Mouse (Mus musculus) lung, adult 2 months (tissue): ENCODE results near the gene C1galt1c1. TPM values are rescaled to one million over a fixed set of nuclear protein-coding genes. Genes with fewer than 3 reads are reported as not detected.

Source experiments
- DNase-seq: peaks from one replicate; pipeline ENCODE4 v3.0.0; 2022
- H3K4me1 ChIP-seq: fragments of 200-500 bp; 2 replicates; pipeline ENCODE4 v1.6.1; 2011; ENCODE audit warnings: low read length; ENCODE audit not compliant: control insufficient read depth, insufficient read depth
- H3K4me3 ChIP-seq: fragments of 200-500 bp; replicated peaks from 2 replicates; pipeline ENCODE3; 2011; ENCODE audit warnings: low read depth, mild to moderate bottlenecking, control low read depth, low read length; ENCODE audit errors: extremely low read depth
- CTCF ChIP-seq: fragments of 200-500 bp; IDR thresholded peaks from 2 replicates; pipeline ENCODE4 v1.5.1; 2011; ENCODE audit warnings: mild to moderate bottlenecking, low read length, control low read depth; ENCODE audit not compliant: insufficient read depth
- POLR2A ChIP-seq: fragments of 200-500 bp; IDR thresholded peaks from 2 replicates; pipeline ENCODE4 v1.6.1; 2011; ENCODE audit warnings: low read depth, mild to moderate bottlenecking, control low read depth, low read length, borderline replicate concordance; ENCODE audit errors: extremely low read depth
- WGBS: fragments of 180-500 bp; shearing (Covaris S2); methylation state at CpG from one replicate; pipeline ENCODE4 v1.1.7; 2018; 5-methylcytosine and 5-hydroxymethylcytosine counted together
- polyA plus RNA-seq: library from polyadenylated mRNA; depleted of rRNA; stranded (reverse); fragments of >200 nt; gene quantifications from 2 replicates; pipeline ENCODE4 v1.2.3, GENCODE M21; 2012; rRNA removed

The C1galt1c1 gene
- polyA plus RNA-seq, 1 experiment, result 14.2 TPM

DNA sequence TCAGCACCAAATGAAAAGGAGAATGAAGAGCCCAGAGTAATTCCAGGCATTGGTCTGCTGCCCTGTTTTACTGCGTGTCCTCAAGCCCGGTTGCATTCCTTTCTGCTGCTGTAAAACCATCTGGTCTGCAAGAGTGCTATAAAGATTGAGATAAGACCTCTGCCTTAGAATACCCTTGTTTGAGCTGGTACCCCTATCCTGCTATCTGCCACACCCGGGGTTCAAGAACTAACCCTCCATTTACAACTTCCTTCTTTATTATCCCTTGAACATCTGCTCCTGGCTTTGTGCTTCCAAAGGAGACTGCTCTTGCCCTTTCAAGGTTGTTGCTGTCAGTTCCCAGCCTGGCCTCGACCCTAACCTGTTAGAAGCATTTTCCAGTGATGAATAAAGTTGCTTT, 6.5 kb upstream of the C1galt1c1 start:
- DNase-seq, result no peak
- Histone ChIP-seq H3K4me3 (no peak overlapping the region), H3K4me1 (no peaks in the 10 kb centered on the region)
- WGBS, result 50% methylated on average over 4 of the region's 4 CpGs
- TF ChIP-seq CTCF, result no peak
- no peak for TF ChIP-seq POLR2A

DNA sequence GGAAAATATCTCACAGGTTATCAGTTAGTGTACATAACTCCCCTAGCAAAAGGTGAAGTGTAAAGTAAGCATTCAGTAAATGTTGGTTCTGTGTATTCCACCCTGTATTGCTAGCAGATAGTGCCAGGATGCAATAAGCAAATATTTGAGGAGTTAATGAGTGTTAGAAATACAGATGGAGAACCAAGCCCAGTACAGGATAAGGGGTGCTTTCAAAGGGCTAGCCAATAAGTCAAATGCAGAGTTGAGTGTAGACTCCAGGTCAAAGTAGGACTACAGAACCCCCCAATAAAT, 698 bp upstream of the C1galt1c1 start:
- peak overlapping the region; percentile 76 for H3K4me3 ChIP-seq
- H3K4me1 ChIP-seq, result peaks cover 3% of the 10 kb centered on the region; the same call in 1 of the 2 replicates
- DNase-seq, result no peak
- TF ChIP-seq POLR2A, result no peak

GRCm38 (mm10) chrX:38600995-38601369, 33.9 kb downstream of the C1galt1c1 start:
- no peaks in the 10 kb centered on the region for H3K4me1 ChIP-seq
- WGBS, result 21% methylated on average over 3 of the region's 3 CpGs
- peak overlapping the region; percentile 84 for H3K4me3 ChIP-seq
- TF ChIP-seq CTCF (no peak), POLR2A (no peak)
- peak; percentile 6 for DNase-seq

DNA sequence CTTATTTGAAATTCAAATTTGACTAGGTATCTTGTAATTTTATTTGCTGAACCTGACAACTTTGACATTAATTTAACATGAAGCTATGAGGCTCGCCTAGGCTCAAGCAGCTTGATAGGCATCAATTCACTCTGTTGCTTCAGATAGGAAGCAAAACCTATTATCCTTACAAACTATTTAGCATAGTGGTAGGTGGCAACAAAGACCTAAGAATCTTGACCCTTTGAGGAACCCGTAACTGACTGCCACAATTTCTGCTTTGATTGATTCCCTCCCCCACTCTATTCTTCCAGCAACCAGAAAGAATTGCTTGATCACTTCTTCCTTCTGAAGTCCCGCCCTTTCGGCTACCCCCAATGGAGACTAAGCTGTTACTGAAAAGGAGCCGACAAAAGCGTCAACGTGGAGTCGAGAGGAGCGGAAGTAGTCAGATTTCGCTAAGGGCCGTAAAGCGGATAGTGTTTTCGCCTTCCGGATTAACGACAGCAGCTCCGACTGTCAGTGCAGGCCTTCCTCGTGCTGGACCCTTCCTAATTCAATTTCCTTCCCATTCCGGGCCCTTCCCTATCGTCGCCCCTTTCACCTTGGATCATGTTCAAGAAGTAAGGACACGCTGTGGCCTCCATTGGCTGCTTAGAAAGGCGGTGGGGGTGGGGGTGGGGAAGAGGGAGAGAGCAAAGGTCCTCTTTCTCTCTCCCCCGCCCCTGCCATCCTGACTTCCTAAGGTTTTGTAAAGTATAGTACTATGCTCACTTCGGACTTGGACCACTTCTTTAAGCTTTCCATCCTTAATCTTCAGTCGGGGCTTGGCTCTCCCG, 34.5 kb downstream of the C1galt1c1 start, which contains the start of gene Mcts1:
Gene Mcts1, plus strand, starts transcription at position 402 of the 818 bp plus-strand sequence.
- WGBS, result 32% methylated on average over 26 of the region's 26 CpGs
- TF ChIP-seq CTCF (no peak), POLR2A (peak; percentile 70; the same call in 1 of the 2 replicates)

GRCm38 (mm10) chrX:38593180-38593889, 41.6 kb downstream of the C1galt1c1 start:
- WGBS, result 62% methylated on average over 5 of the region's 5 CpGs
- Histone ChIP-seq H3K4me1 (no peaks in the 10 kb centered on the region; the same call in 1 of the 2 replicates), H3K4me3 (no peak overlapping the region)
- DNase-seq, result no peak
- no peak for TF ChIP-seq CTCF

More for the DNA sequence above, 34.5 kb downstream of the C1galt1c1 start, which contains the start of gene Mcts1:
- Histone ChIP-seq H3K4me3 (peak within 1 kb of the TSS; percentile 84), H3K4me1 (no peaks in the 10 kb centered on the region)
- peak; percentile 62 for DNase-seq

DNA sequence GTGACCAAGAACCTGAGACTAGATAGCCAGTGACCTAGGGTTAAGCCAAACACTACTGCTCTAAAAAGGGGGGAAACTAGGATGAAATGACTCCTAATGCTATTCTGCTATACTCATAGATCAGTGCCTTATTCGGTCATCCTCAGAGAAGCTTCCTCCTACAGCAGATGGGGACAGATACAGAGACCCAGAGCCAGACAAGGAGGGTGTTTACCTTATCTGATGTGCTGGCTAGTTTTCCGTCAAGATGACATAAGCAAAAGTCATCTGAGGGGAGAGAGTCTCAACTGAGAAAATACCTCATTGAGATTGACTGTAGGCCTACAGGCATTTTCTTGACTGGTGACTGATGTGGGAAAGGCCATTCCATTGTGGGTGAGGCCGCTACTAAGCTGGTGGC, 43.1 kb downstream of the C1galt1c1 start:
- Histone ChIP-seq H3K4me3 (no peak overlapping the region), H3K4me1 (no peaks in the 10 kb centered on the region; the same call in 1 of the 2 replicates)
- 81% methylated on average over 3 of the region's 3 CpGs for WGBS
- no peak for DNase-seq
- TF ChIP-seq POLR2A (no peak), CTCF (no peak)

DNA sequence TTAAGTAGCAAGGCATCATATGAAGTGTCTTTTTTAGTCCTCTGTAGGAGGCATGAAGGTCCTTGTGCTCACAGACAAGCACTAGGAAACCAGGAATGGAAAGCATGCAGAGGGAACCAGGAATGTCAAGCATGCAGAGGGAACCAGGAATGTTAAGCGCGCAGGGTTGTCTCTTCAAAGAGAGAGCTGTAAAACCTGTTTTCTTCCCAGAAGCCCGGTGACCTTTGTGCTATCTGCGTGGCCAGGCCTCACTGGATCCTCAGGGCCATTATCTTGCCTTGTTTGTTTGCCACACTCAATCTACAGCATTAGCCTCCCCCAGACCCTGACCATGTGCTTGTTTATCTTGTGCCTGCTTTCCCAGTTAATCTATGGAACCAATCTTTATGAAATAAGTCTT, 45.1 kb downstream of the C1galt1c1 start:
- H3K4me3 ChIP-seq, result no peak overlapping the region
- peak; percentile 9 for DNase-seq
- no peaks in the 10 kb centered on the region; the same call in 1 of the 2 replicates for H3K4me1 ChIP-seq
- TF ChIP-seq POLR2A (no peak), CTCF (no peak)
- 49% methylated on average over 4 of the region's 4 CpGs for WGBS

DNA sequence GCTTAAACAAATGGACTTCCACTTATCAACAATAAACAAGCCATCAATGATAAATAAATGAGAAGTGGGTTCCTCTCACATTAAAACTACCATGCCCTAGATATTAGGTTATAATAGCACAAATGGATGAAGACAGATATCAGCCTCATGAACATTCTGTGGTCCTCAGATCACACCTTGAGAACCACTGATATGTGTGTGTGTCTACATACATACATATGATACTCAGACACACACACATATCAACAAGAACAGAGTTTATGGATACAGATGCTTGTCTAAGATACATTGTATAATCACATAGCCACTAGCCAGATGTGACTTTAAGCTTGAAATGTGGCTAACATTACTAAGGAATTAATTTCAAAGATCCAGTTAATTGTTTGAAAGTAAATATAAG, 51.6 kb downstream of the C1galt1c1 start:
- H3K4me1 ChIP-seq, result no peaks in the 10 kb centered on the region
- H3K4me3 ChIP-seq, result no peak overlapping the region
- TF ChIP-seq POLR2A (no peak), CTCF (no peak)
- no peak for DNase-seq

- 97% methylated on average over 1 of the region's 1 CpGs for WGBS
- TF ChIP-seq POLR2A (no peak), CTCF (no peak)
- Histone ChIP-seq H3K4me3 (no peak overlapping the region), H3K4me1 (no peaks in the 10 kb centered on the region)
- DNase-seq, result no peak
Observed at GRCm38 (mm10) chrX:38581140-38581539, 53.7 kb downstream of the C1galt1c1 start.

Other genes starting within 250 kb of the C1galt1c1 start
- gene Lamp2, start 178.6 kb downstream of the C1galt1c1 start, polyA plus RNA-seq, result 68.0 and 85.8 TPM in 2 replicates
- 3.4 and 4.1 TPM in 2 replicates for gene Cul4b, start 58.9 kb downstream of the C1galt1c1 start, polyA plus RNA-seq
- gene Mcts1, start 34.5 kb downstream of the C1galt1c1 start, polyA plus RNA-seq, result 5.2 and 8.5 TPM in 2 replicates
- not detected in 2 replicates for gene 6030498E09Rik, start 137.6 kb upstream of the C1galt1c1 start, polyA plus RNA-seq